Mouse (Mus musculus) MEL (cell line): Measurements from ENCODE around the gene Acad11.

Source experiments
- CTCF ChIP-seq, 3 experiments: IDR thresholded peaks in 2 of 3; conservative IDR thresholded peaks in 1 of 3; 2 replicates each; pipeline ENCODE4 v1.5.1; 2011 to 2012; ENCODE audit warnings: low read length in 3 of 3, low read depth in 2 of 3, mild to moderate bottlenecking in 2 of 3, improper control_type of control experiment in 1 of 3, inconsistent platforms in 1 of 3, mixed read lengths in 1 of 3, moderate library complexity in 1 of 3; ENCODE audit not compliant: control insufficient read depth in 1 of 3, insufficient read depth in 1 of 3, poor library complexity in 1 of 3, severe bottlenecking in 1 of 3
- EP300 ChIP-seq, 2 experiments: IDR thresholded peaks; 2 replicates each; pipeline ENCODE4 v1.6.1; 2011; ENCODE audit warnings: improper control_type of control experiment in 2 of 2, low read length in 2 of 2, low read depth in 1 of 2, mild to moderate bottlenecking in 1 of 2
- GABPA ChIP-seq: IDR thresholded peaks from 2 replicates; pipeline ENCODE4 v1.6.1; 2012; ENCODE audit warnings: low read depth, mild to moderate bottlenecking, inconsistent platforms, low read length, improper control_type of control experiment, moderate library complexity
- MEF2A ChIP-seq: IDR thresholded peaks from 2 replicates; pipeline ENCODE4 v1.6.1; 2014; ENCODE audit warnings: low read depth, mild to moderate bottlenecking, inconsistent platforms, low read length, improper control_type of control experiment; ENCODE audit not compliant: poor library complexity, insufficient replicate concordance, severe bottlenecking; ENCODE audit errors: extremely low read depth
- MXI1 ChIP-seq: IDR thresholded peaks from 2 replicates; pipeline ENCODE4 v1.6.1; 2011; ENCODE audit warnings: mild to moderate bottlenecking, low read depth, low read length, improper control_type of control experiment
- POLR2A ChIP-seq, 2 experiments: IDR thresholded peaks; 2 replicates each; pipeline ENCODE4 v1.6.1; 2011 to 2012; ENCODE audit warnings: low read length in 2 of 2, mild to moderate bottlenecking in 2 of 2, control low read depth in 1 of 2, improper control_type of control experiment in 1 of 2, low read depth in 1 of 2, moderate library complexity in 1 of 2; ENCODE audit not compliant: control insufficient read depth in 1 of 2, insufficient read depth in 1 of 2, poor library complexity in 1 of 2
- TCF12 ChIP-seq: IDR thresholded peaks from 2 replicates; pipeline ENCODE4 v1.6.1; 2014; ENCODE audit warnings: low read depth, mild to moderate bottlenecking, inconsistent platforms, low read length, improper control_type of control experiment, moderate library complexity
- USF1 ChIP-seq: IDR thresholded peaks from 2 replicates; pipeline ENCODE4 v1.6.1; 2014; ENCODE audit warnings: low read depth, mild to moderate bottlenecking, inconsistent platforms, low read length, improper control_type of control experiment, moderate library complexity
- ZC3H11A ChIP-seq: IDR thresholded peaks from 2 replicates; pipeline ENCODE4 v1.6.1; 2012; ENCODE audit warnings: low read depth, mild to moderate bottlenecking, inconsistent platforms, low read length, improper control_type of control experiment

DNA sequence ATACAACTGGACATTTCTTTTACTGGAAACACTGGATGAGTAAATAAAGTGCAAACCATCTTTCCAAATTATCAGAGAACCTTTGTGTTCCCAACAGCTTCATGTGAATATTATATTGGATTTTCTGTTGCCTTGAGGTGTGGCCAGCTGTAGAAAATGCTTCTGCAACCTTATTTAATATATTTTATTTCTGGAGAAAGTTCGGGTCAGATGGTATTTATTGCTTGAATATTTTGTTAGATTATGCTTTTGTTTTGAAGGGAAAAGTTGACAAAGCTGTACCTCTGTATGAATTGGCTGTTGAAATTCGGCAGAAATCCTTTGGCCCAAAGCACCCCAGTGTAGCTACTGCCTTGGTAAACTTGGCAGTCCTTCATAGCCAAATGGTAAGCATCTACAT, 22.8 kb upstream of the Acad11 start, which contains the start of gene Gm28305:
- TF ChIP-seq MXI1 (no peak), CTCF (IDR thresholded peaks at IDR 0.05 in 2 of 3, conservative IDR thresholded peaks at IDR 0.05 in 1 of 3; ENCODE audit: control insufficient read depth in 1 of 3, insufficient read depth in 1 of 3, low read depth in 2 of 3, low read length in 3 of 3, poor library complexity in 1 of 3, severe bottlenecking in 1 of 3) (no peak), USF1 (no peak), POLR2A (IDR thresholded peaks at IDR 0.05; ENCODE audit: control insufficient read depth in 1 of 2, insufficient read depth in 1 of 2, low read depth in 1 of 2, low read length in 2 of 2, poor library complexity in 1 of 2) (no peak), EP300 (IDR thresholded peaks at IDR 0.05; ENCODE audit: low read depth in 1 of 2, low read length in 2 of 2) (no peak), GABPA (no peak), MEF2A (no peak), TCF12 (no peak), ZC3H11A (no peak)
